Mouse (Mus musculus) olfactory bulb, adult 2 months (tissue): ENCODE data around the gene Upf3b.

ENCODE experiments used
- CTCF ChIP-seq: fragments of 200-500 bp; IDR thresholded peaks from 2 replicates; pipeline ENCODE4 v1.5.1; 2012; ENCODE audit warnings: low read depth, mild to moderate bottlenecking, low read length, moderate library complexity; ENCODE audit not compliant: insufficient read depth
- POLR2A ChIP-seq: fragments of 200-500 bp; IDR thresholded peaks from 2 replicates; pipeline ENCODE4 v1.6.1; 2012; ENCODE audit warnings: mild to moderate bottlenecking, low read depth, low read length, moderate library complexity; ENCODE audit not compliant: insufficient read depth

DNA sequence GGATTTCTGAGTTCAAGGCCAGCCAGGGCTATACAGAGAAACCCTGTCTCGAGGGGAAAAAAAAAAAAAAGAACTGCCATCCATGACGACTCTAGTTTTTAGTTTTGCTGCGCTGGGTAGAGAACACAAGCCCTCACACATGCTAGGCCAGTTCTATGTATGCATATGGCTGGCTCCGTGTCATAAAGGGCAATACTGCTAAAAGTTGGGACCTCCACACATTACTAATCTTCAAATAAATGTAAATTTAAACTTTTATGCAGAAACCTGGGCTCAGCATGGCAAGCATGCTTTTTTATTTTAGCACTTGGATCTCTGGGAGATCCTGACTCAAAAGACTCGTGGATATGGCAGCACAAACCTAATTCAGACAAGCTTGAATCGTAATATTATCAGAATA is 28.9 kb downstream of the Upf3b start:
- no peak for TF ChIP-seq CTCF
- no peak for TF ChIP-seq POLR2A
